Mouse (Mus musculus): ENCODE measurements around the gene Ndufs1. TPM values are rescaled to one million over a fixed set of nuclear protein-coding genes. Genes with fewer than 3 reads are reported as not detected.

Gene Ndufs1
- total RNA-seq, 2 experiments from 2014 or later, result 776 to 791 TPM

- DNase-seq, result no peak
- intact Hi-C loops (cut with DNase I), result no loop called here
These were observed 52.7 kb downstream of the Ndufs1 start for GRCm38 (mm10) chr1:63123823-63124450.

- intact Hi-C loops (cut with DNase I), result no loop called here
- no peak for DNase-seq
These were observed 54.6 kb downstream of the Ndufs1 start for GRCm38 (mm10) chr1:63122005-63122404.

GRCm38 (mm10) chr1:63120382-63120781 lies 56.3 kb downstream of the Ndufs1 start:
- no peak for DNase-seq
- intact Hi-C loops (cut with DNase I), result no loop called here

GRCm38 (mm10) chr1:63119675-63120074 lies 57.0 kb downstream of the Ndufs1 start:
- intact Hi-C loops (cut with DNase I), result no loop called here
- DNase-seq, result no peak

GRCm38 (mm10) chr1:63115540-63115939 lies 61.1 kb downstream of the Ndufs1 start:
- intact Hi-C loops (cut with DNase I), result no loop called here
- DNase-seq, result no peak

- no peak for DNase-seq
- intact Hi-C loops (cut with DNase I), result no loop called here
These were observed 61.5 kb downstream of the Ndufs1 start for GRCm38 (mm10) chr1:63115096-63115495.

GRCm38 (mm10) chr1:63114136-63114781 lies 62.4 kb downstream of the Ndufs1 start, which contains the start of gene Ino80d:
Ino80d (minus strand) TSS chr1:63114667.
- peak; percentile 77 to 79 for DNase-seq
- intact Hi-C loops (cut with DNase I), result no loop called here

GRCm38 (mm10) chr1:63113274-63114135 lies 63.1 kb downstream of the Ndufs1 start:
- intact Hi-C loops (cut with DNase I), result no loop called here
- peak; percentile 67 to 73 for DNase-seq

- intact Hi-C loops (cut with DNase I), result no loop called here
- DNase-seq, result peak; percentile 33 to 50
These were observed 63.8 kb downstream of the Ndufs1 start for GRCm38 (mm10) chr1:63112865-63113261.

- intact Hi-C loops (cut with DNase I), result no loop called here
- no peak for DNase-seq
These were observed 64.3 kb downstream of the Ndufs1 start for GRCm38 (mm10) chr1:63112151-63112864.

- intact Hi-C loops (cut with DNase I), result no loop called here
- DNase-seq, result peak in 1 of 2 experiments; percentile 48
These were observed 65.9 kb downstream of the Ndufs1 start for GRCm38 (mm10) chr1:63110536-63111285.

GRCm38 (mm10) chr1:63107614-63108327 lies 68.9 kb downstream of the Ndufs1 start:
- no peak for DNase-seq
- intact Hi-C loops (cut with DNase I), result no loop called here

GRCm38 (mm10) chr1:63102758-63103451 lies 73.7 kb downstream of the Ndufs1 start:
- intact Hi-C loops (cut with DNase I), result no loop called here

GRCm38 (mm10) chr1:63100196-63100595 lies 76.4 kb downstream of the Ndufs1 start:
- intact Hi-C loops (cut with DNase I), result no loop called here
- DNase-seq, result no peak

More at GRCm38 (mm10) chr1:63102758-63103451, 73.7 kb downstream of the Ndufs1 start:
- DNase-seq, result no peak

GRCm38 (mm10) chr1:63098831-63099230 lies 77.8 kb downstream of the Ndufs1 start:
- intact Hi-C loops (cut with DNase I), result no loop called here
- DNase-seq, result no peak

- no peak for DNase-seq
- intact Hi-C loops (cut with DNase I), result no loop called here
These were observed 80.6 kb downstream of the Ndufs1 start for GRCm38 (mm10) chr1:63096071-63096470.
